ENCODE assay signal across 12 mouse cellular contexts in genomic region chr7:139312686-139313085, GRCm38 (mm10).
DNase-seq lines count a peak whose midpoint lies in the region; ATAC-seq lines count a peak whose summit lies in the region.
"Had no signal": no experiment of that assay in that cellular context is flagged by ENCODE, and none has a peak within 500 bp of the region (broad histone marks: within the 10 kb centered on the region; RNA-seq: fewer than 3 reads in every experiment).

No protein-coding gene starts in this region.

- peaks cover 53% of the 10 kb centered on the region for H3K4me1 ChIP-seq in heart, embryonic 10.5 days
- H3K4me1 ChIP-seq in hindbrain, embryonic 11.5 days (replicated peaks; ENCODE audit: control insufficient read depth, insufficient read depth, low read length): no peaks in the 10 kb centered on the region

- H3K4me2 ChIP-seq in hindbrain, embryonic 11.5 days (replicated peaks; ENCODE audit: low read depth, low read length): no peak overlapping the region
- H3K4me2 ChIP-seq: embryonic facial prominence, embryonic 15.5 days had no signal

- no peak overlapping the region for H3K9ac ChIP-seq in hindbrain, embryonic 11.5 days (ENCODE audit: low read depth, low read length)
- H3K9ac ChIP-seq: embryonic facial prominence, embryonic 15.5 days had no signal

- no peak for DNase-seq in heart, embryonic 10.5 days (ENCODE audit: low spot score)
- no peak for DNase-seq in heart, postnatal 14 days
- DNase-seq in right cerebral cortex, postnatal 10 days (ENCODE audit: low spot score in 2 of 2): peak; percentile 62 to 70
- DNase-seq in right cerebral cortex, adult 18-20 months: no peak
- peak; percentile 73 to 82 for DNase-seq in cerebellum, postnatal 10 days
- DNase-seq in skeletal muscle tissue, adult 2 months (ENCODE audit: low read depth, low spot score): peak; percentile 58
- DNase-seq in hindbrain, embryonic 11.5 days (ENCODE audit: low spot score): no peak
- DNase-seq in c-Kit-positive CD71-positive TER-119-positive erythroid progenitor cells, embryonic 14.5 days (ENCODE audit: low spot score): no peak
- DNase-seq: lung, adult 18-20 months; thymus, postnatal 25 days had no signal

- H3K9me3 ChIP-seq in heart, embryonic 10.5 days: no peaks in the 10 kb centered on the region
- H3K9me3 ChIP-seq in hindbrain, embryonic 11.5 days (ENCODE audit: control insufficient read depth, low read length): no peaks in the 10 kb centered on the region
- H3K9me3 ChIP-seq: embryonic facial prominence, embryonic 15.5 days had no signal

- no peak overlapping the region for H3K4me3 ChIP-seq in heart, embryonic 10.5 days
- no peak overlapping the region for H3K4me3 ChIP-seq in hindbrain, embryonic 11.5 days (ENCODE audit: low read depth, low read length)
- H3K4me3 ChIP-seq: embryonic facial prominence, embryonic 15.5 days had no signal

- no peak for ATAC-seq in hindbrain, embryonic 11.5 days (ENCODE audit: low FRiP score)
- ATAC-seq: midbrain, embryonic 16.5 days had no signal

- H3K27me3 ChIP-seq in heart, embryonic 10.5 days (ENCODE audit: insufficient read depth, poor library complexity, severe bottlenecking): no peaks in the 10 kb centered on the region
- H3K27me3 ChIP-seq in hindbrain, embryonic 11.5 days (ENCODE audit: control insufficient read depth, insufficient read depth, low read length): no peaks in the 10 kb centered on the region
- H3K27me3 ChIP-seq: embryonic facial prominence, embryonic 15.5 days had no signal

- WGBS in heart, embryonic 10.5 days: 75% methylated on average over 5 of the region's 5 CpGs
- WGBS in hindbrain, embryonic 11.5 days: 71% methylated on average over 5 of the region's 5 CpGs

- peak overlapping the region; percentile 49; the same call in 1 of the 2 replicates for H3K27ac ChIP-seq in heart, embryonic 10.5 days
- H3K27ac ChIP-seq in hindbrain, embryonic 11.5 days (ENCODE audit: low read depth, low read length): no peak overlapping the region
- H3K27ac ChIP-seq: embryonic facial prominence, embryonic 15.5 days had no signal

- intact Hi-C loops in heart, postnatal 14 days (cut with DNase I): no loop called here

- H3K36me3 ChIP-seq in heart, embryonic 10.5 days: no peaks in the 10 kb centered on the region
- no peaks in the 10 kb centered on the region for H3K36me3 ChIP-seq in hindbrain, embryonic 11.5 days (ENCODE audit: control insufficient read depth, insufficient read depth, low read length)
- H3K36me3 ChIP-seq: embryonic facial prominence, embryonic 15.5 days had no signal

Comparison
In these comparisons a context has a peak if more than half of its experiments do, and no peak if none do; other contexts are left out.
1. DNase-seq: peak in right cerebral cortex, postnatal 10 days (2 of 2), cerebellum, postnatal 10 days (2 of 2) and skeletal muscle tissue, adult 2 months (single experiment); none in heart, embryonic 10.5 days (single experiment), heart, postnatal 14 days (0 of 2), right cerebral cortex, adult 18-20 months (single experiment), hindbrain, embryonic 11.5 days (single experiment) and c-Kit-positive CD71-positive TER-119-positive erythroid progenitor cells, embryonic 14.5 days (single experiment).